12 mouse cellular contexts compared by ENCODE assay signal in the genomic region with DNA sequence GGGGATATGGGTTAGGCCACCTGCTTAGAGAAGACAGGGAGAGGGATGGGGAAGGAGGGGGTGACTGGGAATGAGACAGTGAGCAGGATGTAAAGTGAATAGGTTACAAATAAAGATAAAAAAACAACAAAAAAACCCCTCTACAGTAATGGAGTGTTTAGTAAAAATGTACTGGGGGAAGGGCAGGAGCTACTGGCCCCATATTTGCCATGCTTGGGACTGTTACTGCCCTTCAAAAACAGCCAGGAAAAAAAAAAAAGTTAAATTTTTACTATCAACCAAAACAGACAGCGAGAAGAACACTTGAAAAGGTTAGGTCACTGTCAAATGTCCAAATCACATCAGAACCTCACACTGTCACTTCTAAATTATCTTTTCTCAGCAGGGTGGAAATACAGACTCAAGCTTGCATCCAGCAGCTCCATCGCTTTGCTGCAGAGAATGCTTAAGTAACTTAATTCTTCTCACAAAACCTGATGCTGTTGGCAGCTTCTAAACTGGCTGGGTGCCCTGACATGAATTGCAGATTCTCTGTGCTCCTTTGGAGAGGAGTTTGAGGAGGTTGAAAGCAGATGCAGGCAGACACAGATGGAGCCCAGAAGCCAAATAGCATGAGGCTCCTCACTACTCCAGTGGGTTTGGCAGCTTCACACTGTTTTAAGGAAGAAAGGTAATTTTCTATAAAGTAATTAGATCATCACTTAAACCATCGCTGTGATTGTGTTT. TPM values are rescaled to one million over a fixed set of nuclear protein-coding genes. Genes with fewer than 3 reads are reported as not detected.
DNase-seq lines count a peak whose midpoint lies in the region; ATAC-seq and TF ChIP-seq lines count a peak whose summit lies in the region.
"Had no signal": no experiment of that assay in that cellular context is flagged by ENCODE, and none has a peak within 500 bp of the region (broad histone marks: within the 10 kb centered on the region; RNA-seq: fewer than 3 reads in every experiment).

No protein-coding gene starts in this region.

- no peaks in the 10 kb centered on the region for H3K4me1 ChIP-seq in limb, embryonic 14.5 days (ENCODE audit: control insufficient read depth, insufficient read depth, low read length)
- H3K4me1 ChIP-seq in limb, embryonic 10.5 days, result no peaks in the 10 kb centered on the region
- H3K4me1 ChIP-seq: limb, embryonic 15.5 days had no signal

- no peaks in the 10 kb centered on the region for H3K27me3 ChIP-seq in limb, embryonic 14.5 days (ENCODE audit: control insufficient read depth, insufficient read depth, low read length)
- peaks cover 1% of the 10 kb centered on the region; the same call in 1 of the 2 replicates for H3K27me3 ChIP-seq in limb, embryonic 10.5 days (ENCODE audit: low read depth, poor library complexity, severe bottlenecking)
- H3K27me3 ChIP-seq: limb, embryonic 15.5 days had no signal

- peak; percentile 50 for DNase-seq in limb, embryonic 14.5 days (ENCODE audit: low spot score)
- DNase-seq in limb, embryonic 10.5 days (ENCODE audit: low spot score), result no peak
- DNase-seq in frontal cortex, postnatal 14 days (ENCODE audit: low spot score in 2 of 2), result peak; percentile 75 to 80
- peak; percentile 85 to 90 for DNase-seq in left cerebral cortex, adult 18-20 months (ENCODE audit: low spot score in 2 of 2)
- DNase-seq in right cerebral cortex, postnatal 36 days (ENCODE audit: low spot score in 2 of 2), result peak; percentile 80 to 88
- no peak for DNase-seq in kidney, postnatal 25 days
- no peak for DNase-seq in urinary bladder, postnatal 10 days (ENCODE audit: low spot score)
- DNase-seq: heart, postnatal 36 days; thymus, postnatal 4 days had no signal

- H3K4me3 ChIP-seq in limb, embryonic 14.5 days (replicated peaks; ENCODE audit: low read length), result no peak overlapping the region
- no peak overlapping the region for H3K4me3 ChIP-seq in limb, embryonic 10.5 days
- H3K4me3 ChIP-seq: limb, embryonic 15.5 days had no signal

- no peak overlapping the region for H3K4me2 ChIP-seq in limb, embryonic 14.5 days (replicated peaks; ENCODE audit: low read depth, low read length, severe bottlenecking)
- H3K4me2 ChIP-seq: limb, embryonic 15.5 days had no signal

- no peak for TF ChIP-seq POLR2A in limb, embryonic 14.5 days (IDR thresholded peaks at IDR 0.05; ENCODE audit: borderline replicate concordance, extremely low read depth, insufficient read depth, insufficient read length)

- H3K27ac ChIP-seq in limb, embryonic 14.5 days (replicated peaks; ENCODE audit: low read depth, low read length), result no peak overlapping the region
- H3K27ac ChIP-seq in limb, embryonic 10.5 days, result no peak overlapping the region
- H3K27ac ChIP-seq: limb, embryonic 15.5 days had no signal

- WGBS in limb, embryonic 14.5 days, result 69% methylated on average over 3 of the region's 3 CpGs
- 76% methylated on average over 3 of the region's 3 CpGs for WGBS in limb, embryonic 10.5 days

- no peaks in the 10 kb centered on the region for H3K36me3 ChIP-seq in limb, embryonic 14.5 days (ENCODE audit: control insufficient read depth, insufficient read depth, low read length)
- H3K36me3 ChIP-seq in limb, embryonic 10.5 days, result no peaks in the 10 kb centered on the region
- H3K36me3 ChIP-seq: limb, embryonic 15.5 days had no signal

- no peak for ATAC-seq in limb, embryonic 14.5 days (ENCODE audit: low FRiP score, low read depth)

- no peaks in the 10 kb centered on the region for H3K9me3 ChIP-seq in limb, embryonic 14.5 days (ENCODE audit: control insufficient read depth, low read length)
- no peaks in the 10 kb centered on the region for H3K9me3 ChIP-seq in limb, embryonic 10.5 days (replicated peaks)
- H3K9me3 ChIP-seq: limb, embryonic 15.5 days had no signal

- no peak overlapping the region for H3K9ac ChIP-seq in limb, embryonic 14.5 days (ENCODE audit: low read depth, low read length, severe bottlenecking)
- H3K9ac ChIP-seq: limb, embryonic 15.5 days had no signal

RNA-seq across cellular contexts. Expression of gene 4921530L21Rik, which starts 4.1 kb away (rescaled TPM):
- not detected in 2 replicates for polyA plus RNA-seq in limb, embryonic 14.5 days (2012; rRNA removed)
- not detected in 2 replicates for polyA plus RNA-seq in limb, embryonic 14.5 days (2014; fragmentation: Nextera tagmentation; extraction: Ambion mirVana)
- polyA plus RNA-seq in limb, embryonic 10.5 days (2016; fragmentation: Nextera tagmentation; extraction: Ambion mirVana), result not detected in 2 replicates
- not detected for total RNA-seq in left cerebral cortex, adult 18-20 months (2021)
- total RNA-seq: heart, postnatal 36 days; megakaryocyte-erythroid progenitor cell, adult 5-6 weeks; MEL had no signal
- polyA plus RNA-seq: limb, embryonic 15.5 days had no signal

Comparison
In these comparisons a context has a peak if more than half of its experiments do, and no peak if none do; other contexts are left out.
1. DNase-seq: peak in limb, embryonic 14.5 days (single experiment), frontal cortex, postnatal 14 days (2 of 2), left cerebral cortex, adult 18-20 months (2 of 2) and right cerebral cortex, postnatal 36 days (2 of 2); none in limb, embryonic 10.5 days (single experiment), kidney, postnatal 25 days (0 of 2) and urinary bladder, postnatal 10 days (single experiment).